Mouse (Mus musculus) monocyte, adult 2 months (primary cell): ENCODE data around the gene Hist1h2ap.
"Not testable (repeated sequence)": the region's sequence is repeated elsewhere in the genome, so short reads cannot be mapped to it uniquely, and the experiment has no call there.

Experiments
- DNase-seq, 2 experiments: peaks; one replicate each; pipeline ENCODE4 v3.0.0; 2022; ENCODE audit warnings: low spot score in 2 of 2, low read depth in 1 of 2

Gene Hist1h2ap

GRCm38 (mm10) chr13:21833461-21833860 lies at the start of gene Hist1h2ap, which contains the start of gene Hist1h2br:
Gene Hist1h2ap (minus strand): TSS chr13:21833507.
Gene Hist1h2br (plus strand): TSS chr13:21833743.
- not testable (repeated sequence) for DNase-seq

- DNase-seq: peak; percentile 12 to 22
These were observed 49.6 kb upstream of the Hist1h2ap start for GRCm38 (mm10) chr13:21882760-21883405.

- peak in 1 of 2 experiments; percentile 13 for DNase-seq
These were observed 48.8 kb upstream of the Hist1h2ap start for GRCm38 (mm10) chr13:21881878-21882669.

- DNase-seq: no peak
These were observed 47.4 kb upstream of the Hist1h2ap start for GRCm38 (mm10) chr13:21880735-21881134.

- DNase-seq: not testable (repeated sequence)
These were observed 32.2 kb upstream of the Hist1h2ap start for GRCm38 (mm10) chr13:21865503-21865902.

GRCm38 (mm10) chr13:21861608-21862007 lies 28.3 kb upstream of the Hist1h2ap start:
- DNase-seq: no peak

GRCm38 (mm10) chr13:21855698-21856162 lies 22.4 kb upstream of the Hist1h2ap start:
- no peak for DNase-seq

GRCm38 (mm10) chr13:21855146-21855545 lies 21.8 kb upstream of the Hist1h2ap start:
- DNase-seq: peak; percentile 45 to 72

- no peak for DNase-seq
These were observed 19.1 kb upstream of the Hist1h2ap start for GRCm38 (mm10) chr13:21852215-21852945.

- DNase-seq: not testable (repeated sequence)
These were observed 17.4 kb upstream of the Hist1h2ap start for GRCm38 (mm10) chr13:21850696-21851095.

- no peak for DNase-seq
These were observed 14.6 kb upstream of the Hist1h2ap start for GRCm38 (mm10) chr13:21847883-21848282.

GRCm38 (mm10) chr13:21846356-21846755 lies 13.0 kb upstream of the Hist1h2ap start:
- DNase-seq: not testable (repeated sequence)

- DNase-seq: not testable (repeated sequence)
These were observed 7.2 kb upstream of the Hist1h2ap start for GRCm38 (mm10) chr13:21840508-21840907.

- not testable (repeated sequence) for DNase-seq
These were observed 1.6 kb downstream of the Hist1h2ap start, which contains the start of gene Hist1h4n for GRCm38 (mm10) chr13:21831418-21832394. Gene Hist1h4n (minus strand): TSS chr13:21832196.

- DNase-seq: no peak
These were observed 3.0 kb downstream of the Hist1h2ap start for GRCm38 (mm10) chr13:21830344-21830743.

- no peak for DNase-seq
These were observed 4.8 kb downstream of the Hist1h2ap start for GRCm38 (mm10) chr13:21828511-21828910.

- DNase-seq: not testable (repeated sequence)
These were observed 13.0 kb downstream of the Hist1h2ap start for GRCm38 (mm10) chr13:21820082-21820890.

- not testable (repeated sequence) for DNase-seq
These were observed 21.2 kb downstream of the Hist1h2ap start for GRCm38 (mm10) chr13:21812092-21812491.

GRCm38 (mm10) chr13:21811539-21811938 lies 21.8 kb downstream of the Hist1h2ap start, which contains the start of gene Hist1h4m:
Gene Hist1h4m (plus strand): TSS chr13:21811746.
- DNase-seq: peak in 1 of 2 experiments; percentile 21
